Mouse (Mus musculus): ENCODE data around the gene Tanc2.

GRCm38 (mm10) chr11:105589877-105590641 is at the start of gene Tanc2:
- no peak for TF ChIP-seq CTCF (IDR thresholded peaks at IDR 0.05; ENCODE audit: low read depth)
- TF ChIP-seq EP300 (optimal IDR thresholded peaks at IDR 0.05), result no peak

Measured in stomach, postnatal 0 days (tissue).